Mouse (Mus musculus) neural tube, embryonic 10.5 days (tissue): Measurements from ENCODE around the gene Arl16.
A peak's percentile ranks its signal among the peaks of the same experiment; 100 is the strongest.

Source experiments
- DNase-seq: peaks from one replicate; pipeline ENCODE4 v3.0.0-alpha.2; 2017; ENCODE audit warnings: low spot score; ENCODE audit errors: extremely low spot score

Arl16 gene

DNA sequence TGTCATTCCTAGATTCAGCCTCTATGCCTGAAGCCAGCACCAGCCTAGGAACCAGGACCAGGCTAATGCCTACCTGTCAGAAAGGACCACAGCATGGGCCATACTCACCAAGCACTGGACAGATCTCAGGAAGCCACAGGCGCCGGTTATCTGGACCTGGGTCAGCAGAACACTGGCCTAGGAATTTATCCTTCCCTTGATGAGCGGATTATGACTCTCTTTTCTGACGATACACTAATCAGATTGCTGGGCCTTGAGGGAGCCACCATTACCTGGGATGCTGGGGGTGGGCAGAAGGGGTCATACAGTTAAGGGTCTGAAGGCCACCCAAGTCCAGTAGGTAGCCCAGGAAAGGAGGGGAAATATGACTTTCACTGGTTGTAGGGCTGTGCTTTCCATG lies 14.1 kb downstream of the Arl16 start, which contains the start of gene Pde6g:
Gene Pde6g (minus strand): TSS at position 195 of the 400 bp plus-strand sequence.
- no peak for DNase-seq

DNA sequence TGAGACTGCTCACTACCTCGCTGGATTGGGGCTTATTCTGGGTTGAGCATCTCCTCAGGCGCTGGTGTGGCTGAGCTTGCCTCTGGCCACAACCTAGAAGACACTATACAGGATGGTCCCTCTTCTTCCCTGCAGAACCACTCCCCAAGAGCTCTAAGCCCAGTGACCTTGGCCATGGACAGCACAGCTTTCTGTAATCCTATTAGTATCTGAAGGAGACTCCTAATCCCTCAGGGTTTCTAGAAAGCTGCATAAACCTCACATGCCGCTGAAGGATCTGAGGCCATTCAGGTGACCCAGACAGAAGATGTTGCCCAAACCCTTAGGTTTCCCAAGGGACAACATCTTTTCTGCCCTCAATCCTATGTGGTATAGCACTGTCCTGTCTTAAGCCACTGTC lies 15.2 kb downstream of the Arl16 start:
- no peak for DNase-seq

DNA sequence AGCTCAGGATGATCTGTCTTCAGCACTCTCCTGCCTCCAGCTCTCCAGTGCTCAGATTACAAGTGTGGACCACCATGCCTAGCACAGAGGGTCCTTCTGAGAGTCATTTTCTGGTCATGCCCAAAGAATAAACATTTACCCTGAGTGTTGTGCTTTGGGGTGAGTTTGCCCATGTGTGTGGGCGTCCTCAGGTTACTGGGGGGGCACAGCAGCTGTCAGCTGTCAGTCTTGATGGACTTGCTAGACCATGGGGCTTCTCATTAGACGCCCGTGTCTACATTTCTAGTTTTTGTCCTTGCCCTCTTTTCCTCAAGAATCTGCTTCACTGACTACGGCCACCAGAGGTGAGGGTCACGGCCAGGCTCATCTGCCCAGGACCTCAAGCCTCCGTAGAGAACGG lies 20.2 kb downstream of the Arl16 start:
- no peak for DNase-seq

DNA sequence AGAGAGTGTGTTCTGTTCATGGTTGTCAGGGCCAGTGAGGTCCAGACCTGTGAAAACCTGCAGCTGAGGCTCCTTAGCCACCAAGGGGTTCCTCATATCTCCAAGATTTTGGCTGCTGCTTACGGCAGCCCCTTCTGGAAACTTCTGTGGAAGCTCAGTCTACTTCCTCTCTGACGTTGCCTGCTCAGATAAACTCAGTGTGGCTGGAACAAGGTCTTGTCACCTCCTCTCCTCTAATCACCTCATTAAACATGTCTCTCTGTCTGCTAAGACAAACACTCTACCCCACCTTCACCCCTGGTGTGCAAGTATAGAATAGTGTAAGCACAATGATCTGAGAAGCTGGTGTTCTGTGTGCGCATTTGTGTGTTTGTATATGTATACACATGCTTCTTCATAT lies 21.9 kb downstream of the Arl16 start:
- no peak for DNase-seq

DNA sequence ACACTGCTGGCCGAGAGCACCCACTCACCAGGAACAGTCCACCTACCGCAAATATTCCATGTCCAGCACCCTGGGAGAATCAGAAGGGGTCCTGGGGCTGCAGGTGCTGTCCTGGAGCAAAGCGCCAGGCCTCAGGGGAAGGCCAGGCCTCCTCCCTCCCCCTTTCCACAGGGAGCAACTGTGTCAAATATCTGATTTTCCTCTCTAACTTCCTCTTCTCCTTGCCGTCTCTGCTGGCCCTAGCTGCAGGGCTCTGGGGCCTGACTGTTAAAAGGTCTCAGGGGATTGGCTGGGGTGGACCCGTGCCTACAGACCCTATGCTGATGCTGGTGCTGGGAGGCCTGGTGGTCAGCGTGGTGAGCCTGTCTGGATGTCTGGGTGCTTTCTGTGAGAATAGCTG lies 23.3 kb downstream of the Arl16 start:
- no peak for DNase-seq

DNA sequence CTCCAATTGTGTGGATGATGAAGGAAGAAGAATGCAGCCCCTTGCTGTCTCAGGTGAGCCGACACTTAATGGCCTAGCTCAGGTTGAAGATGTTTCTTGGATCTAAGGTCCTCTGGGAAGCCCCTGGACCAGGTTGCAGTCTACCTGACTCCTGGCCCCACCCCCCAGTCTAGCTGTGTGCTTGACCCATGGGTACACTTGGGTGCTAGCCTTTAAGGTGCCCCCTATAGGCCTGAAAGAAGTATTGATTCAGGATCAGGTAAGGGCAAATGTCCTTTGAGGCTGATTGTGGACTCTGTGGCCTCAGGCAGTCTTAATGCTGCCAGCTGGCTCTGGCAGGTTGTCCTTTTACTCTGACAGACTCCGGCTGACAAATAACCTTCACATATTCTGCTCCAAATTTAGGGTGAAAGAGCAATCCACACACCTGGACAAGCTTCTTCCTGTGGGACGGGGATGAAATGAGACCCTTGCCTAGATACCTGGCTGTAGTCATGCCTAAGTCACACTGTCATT lies 24.6 kb downstream of the Arl16 start:
- DNase-seq: no peak

DNA sequence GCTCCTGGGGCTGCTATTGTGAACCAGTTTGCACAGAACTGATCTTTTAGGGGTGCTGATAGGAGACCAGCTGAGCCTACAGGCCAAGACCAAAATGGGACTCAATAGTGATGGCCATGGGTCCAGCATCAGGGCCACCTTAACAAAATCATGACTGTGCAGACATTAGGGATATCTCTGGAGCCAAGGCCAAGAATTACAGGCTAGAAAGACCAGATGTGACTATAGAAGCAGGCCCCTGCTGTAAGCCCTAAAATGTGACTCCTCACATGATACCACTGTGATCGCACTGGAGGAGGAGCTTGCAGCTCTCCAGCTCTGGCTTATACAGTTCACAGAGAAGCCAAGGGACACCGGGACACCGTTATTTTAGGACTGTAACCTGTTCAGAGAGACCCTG lies 25.1 kb downstream of the Arl16 start, which contains the start of gene Tspan10:
Gene Tspan10 (plus strand): TSS at position 301 of the 400 bp plus-strand sequence.
- DNase-seq: no peak

DNA sequence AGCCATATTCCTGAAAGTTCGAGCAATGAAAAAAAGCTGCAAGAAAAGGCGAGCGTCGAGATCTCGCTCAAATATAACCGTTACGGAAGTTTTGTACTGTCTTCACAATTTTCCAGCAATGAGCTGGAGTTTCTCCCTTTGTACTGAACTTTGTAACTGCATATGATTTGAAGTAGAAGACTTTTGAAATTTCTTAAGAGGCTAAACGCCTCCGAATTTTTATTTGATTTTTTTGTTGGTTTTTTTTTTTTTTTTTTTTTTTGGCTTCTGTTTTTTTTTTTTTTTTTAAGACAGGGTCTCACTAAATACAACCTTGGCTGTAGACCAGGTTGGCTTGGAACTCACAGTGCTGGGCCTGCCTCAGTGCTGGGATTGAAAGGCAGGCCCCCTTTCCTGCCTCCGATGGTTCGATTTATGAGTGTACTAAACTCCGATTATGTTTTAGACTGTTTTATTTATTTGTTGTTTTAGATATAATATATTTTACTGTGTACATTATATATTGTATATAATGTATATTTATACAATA lies 29.5 kb downstream of the Arl16 start:
- no peak for DNase-seq

DNA sequence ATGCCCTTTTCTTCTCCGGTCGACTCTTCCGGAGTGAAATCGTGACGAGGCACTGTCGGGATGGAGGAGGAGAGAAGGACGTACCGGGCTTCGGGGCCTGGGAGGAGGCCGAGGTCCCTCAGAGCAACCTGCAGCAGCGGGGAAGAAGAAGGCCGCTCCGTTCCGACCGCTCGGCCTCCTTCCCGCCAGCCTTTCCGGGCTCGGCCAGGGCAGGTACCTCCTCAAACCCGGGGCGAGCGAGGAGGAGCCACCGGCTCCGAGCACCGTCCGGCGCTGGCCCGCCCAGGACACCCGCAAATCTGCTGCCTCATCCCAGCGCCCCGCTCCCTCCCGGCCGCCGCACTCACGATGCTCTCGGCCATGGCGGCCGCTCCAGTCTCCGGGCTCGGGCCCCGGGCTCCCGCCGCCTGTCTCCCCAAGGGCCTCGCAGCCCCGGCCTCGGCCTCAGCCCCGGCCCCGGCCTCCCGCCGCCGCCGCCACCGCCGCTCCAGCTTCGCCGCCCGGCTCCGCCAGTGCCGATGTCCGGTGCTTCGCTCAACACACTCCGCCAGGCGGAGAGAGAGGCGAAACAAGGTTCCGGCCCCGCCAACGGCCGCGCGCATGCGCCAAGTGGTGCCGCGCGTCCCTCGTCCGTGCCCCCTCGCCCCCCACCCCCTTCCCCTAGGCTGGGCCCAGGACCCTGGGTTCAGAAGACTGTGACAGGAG lies 30.1 kb downstream of the Arl16 start, which contains the start of gene Nploc4:
Gene Nploc4 (minus strand): TSS at position 557 of the 705 bp plus-strand sequence.
- peak; percentile 96 for DNase-seq

DNA sequence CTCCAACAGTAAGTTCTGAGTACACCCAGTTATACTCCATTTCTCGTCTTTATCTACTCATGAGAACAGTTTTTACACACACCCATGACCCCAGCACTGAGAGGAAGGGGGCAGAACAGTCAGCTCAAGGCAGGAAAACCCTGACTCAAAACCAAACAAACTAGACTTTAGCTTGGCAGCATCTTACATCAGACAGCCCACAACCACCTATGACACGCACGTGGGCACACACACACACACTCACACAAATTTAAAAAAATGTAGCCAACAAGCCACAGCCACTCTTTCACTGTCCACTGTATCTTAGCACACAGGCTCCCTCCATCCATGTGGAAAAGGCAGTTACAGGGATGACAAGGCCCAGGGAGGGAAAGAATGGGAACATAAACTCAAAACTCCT lies 40.7 kb downstream of the Arl16 start:
- DNase-seq: no peak

DNA sequence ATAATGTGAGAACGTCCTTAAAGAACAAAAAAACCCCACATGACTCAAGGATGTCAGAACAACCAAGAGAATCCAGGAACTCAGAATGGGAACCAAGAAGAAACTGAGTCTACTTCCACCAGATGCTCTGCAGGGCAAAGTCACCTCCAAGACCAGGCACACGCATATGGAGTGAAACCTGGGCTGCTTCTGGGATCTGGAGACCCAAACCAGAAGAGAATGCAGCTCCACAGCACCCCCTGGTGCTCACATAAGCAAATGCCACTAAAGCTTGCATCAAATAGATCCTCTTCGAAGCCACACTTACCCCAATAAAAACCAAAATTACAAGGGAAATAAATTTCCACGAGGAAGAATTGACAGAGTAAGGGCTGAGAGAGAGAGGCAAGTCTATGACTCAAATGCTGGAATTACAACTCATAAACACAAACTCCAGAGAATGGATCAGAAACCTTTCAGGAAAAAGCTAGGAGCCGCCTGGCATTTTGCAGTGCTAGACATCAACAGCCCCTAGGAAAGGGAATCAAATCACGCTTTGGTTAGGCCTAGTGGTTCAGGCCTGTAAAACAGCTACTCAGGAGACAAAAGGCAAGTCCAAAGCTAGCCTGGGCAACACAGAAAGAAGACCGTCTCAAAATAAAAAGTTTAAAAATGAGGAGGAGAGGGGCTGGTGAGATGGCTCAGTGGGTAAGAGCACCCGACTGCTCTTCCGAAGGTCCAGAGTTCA lies 43.7 kb downstream of the Arl16 start:
- DNase-seq: peak; percentile 54

DNA sequence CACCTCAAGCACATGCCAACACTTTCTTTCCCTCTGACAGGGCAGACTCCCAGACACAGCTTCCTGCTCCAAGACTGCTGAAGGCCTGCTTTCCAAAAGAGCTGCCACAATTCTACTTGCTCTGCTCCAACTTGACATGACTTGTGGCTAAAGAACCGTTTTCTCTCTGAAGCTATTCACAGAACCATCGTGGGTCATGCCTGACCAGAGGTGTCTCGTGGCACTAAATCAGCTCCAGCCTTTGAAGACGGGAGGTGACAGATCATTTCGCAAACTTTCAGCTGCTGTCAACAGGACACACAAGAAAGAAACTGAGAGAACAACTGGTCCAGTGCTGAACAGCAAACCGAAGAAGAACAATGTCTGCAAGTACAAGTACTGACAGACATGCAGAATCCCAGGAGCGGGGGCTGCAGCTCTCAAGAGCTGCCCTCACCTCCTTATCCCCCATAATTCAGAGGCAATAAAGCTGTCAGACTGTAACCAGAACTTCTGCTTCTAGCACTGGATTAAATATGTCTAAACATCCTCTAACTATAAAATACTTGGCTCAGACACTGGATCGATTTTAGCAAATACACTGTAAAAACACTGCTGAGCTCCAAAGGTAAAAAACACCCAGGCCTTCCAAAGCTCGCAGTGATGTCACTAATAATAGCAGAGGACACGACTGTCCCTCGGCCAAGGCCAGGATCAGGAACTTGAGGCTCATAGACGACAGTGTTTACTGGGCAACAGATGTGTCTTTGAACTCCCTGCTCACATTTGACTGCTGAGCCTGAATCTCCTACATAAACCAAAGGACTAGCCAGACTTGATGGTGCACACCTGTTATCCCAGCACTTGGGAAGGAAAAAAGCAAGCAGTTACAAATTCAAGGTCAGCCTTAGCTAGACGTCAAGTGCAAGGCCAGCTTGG lies 44.5 kb downstream of the Arl16 start:
- DNase-seq: no peak

DNA sequence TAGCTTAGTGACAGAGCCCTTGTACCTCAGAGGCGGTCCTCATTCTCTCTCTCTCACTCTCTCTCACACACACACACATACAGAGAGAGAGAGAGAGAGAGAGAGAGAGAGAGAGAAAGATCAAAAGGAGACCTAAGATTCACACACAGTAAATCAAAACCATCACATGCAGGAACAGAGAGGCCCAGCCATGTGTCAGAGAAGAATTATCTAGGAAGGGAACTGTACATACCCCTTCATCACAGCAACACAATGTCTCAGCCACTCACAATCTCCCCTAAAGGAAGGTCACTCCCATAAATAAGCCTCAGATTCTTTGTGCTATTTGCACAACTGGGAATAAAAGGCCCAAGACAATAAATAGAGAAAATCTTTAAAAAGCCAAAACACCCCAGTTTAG lies 48.8 kb downstream of the Arl16 start:
- no peak for DNase-seq

DNA sequence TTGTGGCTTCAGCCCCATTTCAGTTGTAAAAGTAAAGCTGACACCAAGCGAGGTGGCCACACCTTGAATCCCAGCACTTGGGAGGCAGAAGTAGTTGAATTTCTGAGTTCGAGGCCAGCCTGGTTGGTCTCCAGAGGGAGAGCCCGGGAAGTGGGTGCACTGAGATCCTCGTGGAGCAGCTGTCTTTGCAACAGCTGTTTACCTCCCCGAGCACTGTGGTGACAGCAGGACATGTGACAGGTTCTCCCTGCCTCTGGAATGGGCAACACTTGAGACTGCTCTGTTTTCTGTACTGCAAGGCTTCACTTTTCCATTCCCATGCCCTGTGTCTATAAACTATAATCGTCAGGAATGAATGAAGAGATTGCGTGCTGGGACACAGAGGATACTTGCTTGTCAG lies 49.6 kb downstream of the Arl16 start:
- no peak for DNase-seq
